Mouse (Mus musculus) limb, embryonic 12.5 days (tissue): ENCODE results near the gene Ccdc171. TPM values are rescaled to one million over a fixed set of nuclear protein-coding genes. Genes with fewer than 3 reads are reported as not detected.

Experiments
- ATAC-seq: fragments of 200-750 bp; cut with Nextera tagmentation; 2 replicates; pipeline ENCODE4 v1.8.0; 2017; ENCODE audit warnings: low read depth, moderate TSS enrichment; ENCODE audit not compliant: insufficient number of reproducible peaks, insufficient read depth, low FRiP score, low TSS enrichment
- H3K27ac ChIP-seq: fragments of 300-500 bp; sonication (generic); 2 replicates; pipeline ENCODE4 v1.5.1; 2016; ENCODE audit warnings: mild to moderate bottlenecking, moderate library complexity
- H3K27me3 ChIP-seq: fragments of 300-500 bp; sonication (generic); 2 replicates; pipeline ENCODE4 v1.6.1; 2016; ENCODE audit warnings: mild to moderate bottlenecking, moderate library complexity
- H3K36me3 ChIP-seq: fragments of 300-500 bp; sonication (generic); 2 replicates; pipeline ENCODE4 v1.6.1; 2016; ENCODE audit warnings: mild to moderate bottlenecking, moderate library complexity
- H3K4me1 ChIP-seq: fragments of 300-500 bp; sonication (generic); replicated peaks from 2 replicates; pipeline ENCODE4 v1.6.1; 2016
- H3K4me2 ChIP-seq: fragments of 300-500 bp; sonication (generic); 2 replicates; pipeline ENCODE4 v1.6.1; 2016; ENCODE audit warnings: mild to moderate bottlenecking, moderate library complexity
- H3K4me3 ChIP-seq: fragments of 300-500 bp; sonication (generic); replicated peaks from 2 replicates; pipeline ENCODE4 v1.5.1; 2016; ENCODE audit warnings: mild to moderate bottlenecking
- H3K9ac ChIP-seq: fragments of 300-500 bp; sonication (generic); replicated peaks from 2 replicates; pipeline ENCODE4 v1.6.1; 2016; ENCODE audit warnings: mild to moderate bottlenecking, moderate library complexity
- H3K9me3 ChIP-seq: fragments of 300-500 bp; sonication (generic); 2 replicates; pipeline ENCODE4 v1.6.1; 2016; ENCODE audit warnings: mild to moderate bottlenecking, moderate library complexity
- WGBS: fragments of 180-500 bp; shearing (Covaris S2); methylation state at CpG from one replicate; pipeline ENCODE4 v1.1.7; 2016; 5-methylcytosine and 5-hydroxymethylcytosine counted together
- polyA plus RNA-seq: library from polyadenylated mRNA; unstranded; fragments of >200 nt; fragmentation: Nextera tagmentation; extraction: Ambion mirVana; gene quantifications from 2 replicates; pipeline ENCODE4 v1.2.1, GENCODE M21; 2016

Gene Ccdc171
- polyA plus RNA-seq, 1 experiment from 2014 or later, result 6.4 TPM

DNA sequence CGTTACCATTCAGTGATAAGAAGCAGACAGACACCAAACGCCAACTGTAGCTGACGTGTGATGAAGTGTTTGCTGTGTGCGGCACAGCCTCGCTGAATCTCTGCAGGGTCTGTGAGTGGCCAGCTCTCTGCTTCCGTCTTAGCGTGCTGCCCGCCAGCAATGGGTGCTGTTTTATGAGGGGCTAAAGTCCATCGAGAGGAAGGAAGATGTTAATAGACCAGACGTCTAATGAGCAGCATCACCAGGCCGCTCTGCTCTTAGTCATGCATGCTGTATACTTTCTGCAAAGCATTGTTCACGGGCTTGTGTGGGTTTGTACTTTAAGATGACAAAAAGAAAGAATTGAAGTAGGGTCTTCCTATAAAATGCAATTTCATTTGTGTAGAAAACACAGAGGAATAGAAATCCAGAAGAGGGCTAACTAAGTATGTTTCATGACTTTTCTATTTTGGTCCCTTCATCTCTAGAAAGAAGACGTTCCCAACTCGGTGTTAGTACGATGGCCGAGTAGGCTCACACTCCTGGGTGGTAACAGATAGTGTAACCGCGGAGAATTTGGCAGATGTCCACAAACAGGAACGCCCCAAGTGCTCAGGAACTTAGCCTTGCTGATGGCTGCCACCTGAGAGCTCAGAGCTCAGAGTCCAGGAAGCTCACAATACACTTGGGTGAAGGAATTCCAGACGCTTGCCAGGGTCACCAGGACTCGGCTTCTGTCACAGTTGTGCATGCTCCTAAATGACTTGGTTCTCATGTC, 273.5 kb downstream of the Ccdc171 start:
- Histone ChIP-seq H3K4me1 (peaks cover 28% of the 10 kb centered on the region), H3K9ac (no peak overlapping the region), H3K9me3 (no peaks in the 10 kb centered on the region), H3K36me3 (no peaks in the 10 kb centered on the region), H3K4me3 (no peak overlapping the region), H3K27me3 (no peaks in the 10 kb centered on the region), H3K27ac (no peak overlapping the region), H3K4me2 (no peak overlapping the region)
- ATAC-seq, result no peak
- 58% methylated on average over 21 of the region's 21 CpGs for WGBS

DNA sequence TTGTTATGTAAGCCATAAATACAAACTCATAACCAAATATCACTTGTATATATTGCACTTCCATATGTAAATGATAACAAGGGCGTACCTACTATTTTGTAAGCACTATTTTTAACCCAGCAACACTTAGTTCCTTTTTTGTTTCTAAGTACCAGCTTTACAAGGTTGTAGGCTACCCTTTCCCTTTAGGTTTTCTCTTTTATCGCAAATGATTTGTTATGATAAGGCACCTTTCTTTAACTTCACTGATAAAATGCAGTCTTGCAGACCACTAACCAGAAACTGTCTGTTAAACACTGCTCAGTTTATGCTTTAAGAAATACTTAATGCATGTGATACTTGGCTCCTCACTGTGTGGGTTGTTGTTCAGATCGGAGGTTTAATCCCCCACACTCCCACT, 275.1 kb downstream of the Ccdc171 start:
- Histone ChIP-seq H3K27me3 (no peaks in the 10 kb centered on the region), H3K9ac (no peak overlapping the region), H3K36me3 (no peaks in the 10 kb centered on the region; the same call in 1 of the 2 replicates), H3K27ac (no peak overlapping the region), H3K4me2 (no peak overlapping the region), H3K4me1 (peaks cover 20% of the 10 kb centered on the region), H3K4me3 (no peak overlapping the region), H3K9me3 (peaks cover 7% of the 10 kb centered on the region)
- 84% methylated on average over 3 of the region's 3 CpGs for WGBS
- ATAC-seq, result no peak

DNA sequence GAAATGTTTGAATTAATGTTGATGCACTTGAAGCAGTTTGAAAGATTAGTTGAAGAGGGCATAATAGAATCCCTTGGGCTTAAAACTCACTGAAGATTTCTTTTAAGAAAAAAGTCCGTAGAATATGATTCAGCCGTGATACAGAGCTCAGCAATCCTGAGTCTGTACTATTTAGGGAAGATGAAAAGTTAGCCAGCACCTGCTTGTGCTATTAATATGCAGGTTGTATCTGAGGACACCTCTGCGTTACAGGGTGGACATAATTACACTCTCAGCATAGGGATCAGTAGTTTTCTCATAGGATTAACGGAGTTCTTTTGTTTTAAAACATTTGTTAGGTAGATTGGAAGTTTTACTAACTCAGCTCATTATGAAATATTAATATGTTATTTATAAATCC, 291.6 kb downstream of the Ccdc171 start:
- Histone ChIP-seq H3K27ac (no peak overlapping the region), H3K36me3 (no peaks in the 10 kb centered on the region), H3K27me3 (no peaks in the 10 kb centered on the region), H3K9me3 (no peaks in the 10 kb centered on the region), H3K4me3 (no peak overlapping the region), H3K4me1 (no peaks in the 10 kb centered on the region), H3K4me2 (no peak overlapping the region), H3K9ac (no peak overlapping the region)
- WGBS, result 85% methylated on average over 4 of the region's 4 CpGs
- no peak for ATAC-seq

DNA sequence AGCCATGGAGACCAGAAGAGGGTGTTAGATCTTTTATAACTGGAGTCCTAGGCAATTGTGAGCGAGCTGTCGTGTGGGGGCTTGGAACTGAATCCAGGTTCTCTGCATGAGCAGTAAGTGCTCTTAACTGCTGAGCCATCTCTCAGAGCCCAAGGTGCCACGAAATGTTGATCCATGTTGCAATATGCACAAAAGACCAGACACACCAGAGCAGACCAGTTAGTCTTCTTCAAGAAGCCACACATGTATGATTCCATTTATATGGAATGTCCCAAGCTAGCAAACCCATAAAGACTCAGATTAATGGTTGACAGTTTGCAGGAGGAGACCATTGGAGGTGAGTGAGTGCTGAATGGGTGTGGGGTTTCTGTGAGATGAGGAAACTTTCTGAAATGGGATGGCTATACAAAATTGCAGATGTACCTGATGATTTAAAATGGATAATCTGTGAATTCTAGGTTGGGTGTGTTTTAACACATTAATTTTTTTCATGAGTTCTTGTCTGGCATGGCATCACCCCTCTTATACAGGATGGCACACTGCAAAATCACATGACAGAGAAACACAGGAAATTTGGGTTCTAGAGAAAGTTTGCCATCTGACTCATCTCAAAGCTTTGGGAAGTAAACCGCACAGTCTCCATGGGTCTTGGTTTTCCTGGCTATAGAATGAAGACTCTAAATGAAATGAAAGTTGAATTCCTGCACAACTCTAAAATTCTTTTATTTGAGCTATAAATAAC, 304.5 kb downstream of the Ccdc171 start:
- no peak overlapping the region for H3K27ac ChIP-seq

DNA sequence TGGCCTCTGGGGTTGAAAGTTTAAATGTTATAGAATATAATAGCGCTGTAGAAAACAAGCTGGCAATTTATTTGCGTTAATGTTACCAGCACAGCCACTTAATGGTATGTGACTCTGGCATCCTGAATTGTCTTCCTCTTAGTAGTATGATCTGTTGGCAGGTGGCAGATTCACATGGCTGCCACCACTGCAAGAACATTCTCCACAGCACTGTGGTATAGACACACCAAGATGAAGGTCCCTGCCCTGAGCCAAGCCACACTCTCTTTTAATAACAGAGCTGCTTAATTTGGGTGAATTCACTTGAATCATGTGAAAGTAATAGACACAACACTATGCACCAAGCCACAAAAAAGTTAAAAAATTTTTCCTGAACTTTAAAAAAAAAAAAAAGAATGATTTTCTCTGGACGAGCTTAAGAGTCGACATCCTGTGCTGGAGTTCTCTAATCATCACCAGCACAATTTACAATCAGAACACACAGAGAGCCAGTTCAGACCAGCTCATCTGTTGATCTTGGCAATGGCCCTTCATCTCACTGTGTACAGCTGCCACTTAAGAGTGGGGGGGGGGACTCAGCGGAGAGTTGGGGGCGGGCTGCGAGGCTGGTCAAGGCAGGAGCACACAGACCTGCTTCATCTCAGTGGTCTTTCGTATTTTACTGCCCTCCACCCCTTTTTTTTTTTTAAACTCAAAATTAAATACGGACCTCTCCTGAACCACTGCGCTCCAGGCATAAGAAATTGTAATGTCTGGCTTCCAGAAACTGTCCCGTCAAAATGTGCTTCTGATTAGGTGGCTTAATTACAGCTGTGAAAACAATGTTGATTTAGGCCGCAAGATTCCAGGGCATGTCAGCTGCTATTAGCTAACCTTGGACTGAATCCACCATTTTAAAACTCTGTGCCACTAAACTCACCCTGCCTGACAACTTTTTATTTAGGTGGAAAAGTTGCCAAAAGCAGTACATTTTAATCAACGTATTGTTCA, 305.8 kb downstream of the Ccdc171 start:
- Histone ChIP-seq H3K9ac (no peak overlapping the region), H3K4me2 (peak overlapping the region; percentile 28; the same call in 1 of the 2 replicates), H3K9me3 (no peaks in the 10 kb centered on the region), H3K4me1 (peaks cover 19% of the 10 kb centered on the region), H3K36me3 (no peaks in the 10 kb centered on the region), H3K27ac (peak overlapping the region; percentile 75), H3K27me3 (no peaks in the 10 kb centered on the region), H3K4me3 (no peak overlapping the region)
- ATAC-seq, result peak; percentile 86
- WGBS, result 11% methylated on average over 13 of the region's 13 CpGs

More for the DNA sequence above, 304.5 kb downstream of the Ccdc171 start:
- no peaks in the 10 kb centered on the region for H3K9me3 ChIP-seq
- WGBS, result 87% methylated on average over 4 of the region's 4 CpGs
- H3K4me2 ChIP-seq, result no peak overlapping the region
- H3K4me1 ChIP-seq, result peaks cover 19% of the 10 kb centered on the region
- H3K36me3 ChIP-seq, result no peaks in the 10 kb centered on the region
- no peak for ATAC-seq
- H3K4me3 ChIP-seq, result no peak overlapping the region
- H3K9ac ChIP-seq, result no peak overlapping the region
- no peaks in the 10 kb centered on the region for H3K27me3 ChIP-seq

DNA sequence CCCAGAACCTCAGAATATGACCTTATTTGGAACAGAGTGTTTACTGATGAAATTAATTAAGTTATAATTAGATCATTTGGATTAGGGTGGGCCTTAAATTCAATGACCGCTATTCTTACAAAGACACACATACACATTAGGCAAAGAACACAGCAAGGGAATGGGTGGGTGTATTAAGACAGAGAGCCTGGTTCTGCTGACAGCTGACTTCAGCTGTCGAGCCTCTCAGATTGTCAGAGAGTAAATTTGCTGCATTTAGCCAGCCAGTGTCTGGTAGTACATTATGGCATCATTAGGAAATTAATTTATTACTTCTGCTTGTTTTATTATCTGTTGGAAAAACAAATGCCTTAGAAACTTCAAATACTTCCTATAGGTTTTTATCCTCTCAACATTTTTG, 313.7 kb downstream of the Ccdc171 start:
- H3K4me3 ChIP-seq, result no peak overlapping the region
- H3K4me1 ChIP-seq, result no peaks in the 10 kb centered on the region
- H3K9me3 ChIP-seq, result no peaks in the 10 kb centered on the region
- H3K36me3 ChIP-seq, result no peaks in the 10 kb centered on the region
- WGBS, result 55% methylated on average over 2 of the region's 2 CpGs
- H3K27ac ChIP-seq, result no peak overlapping the region
- no peaks in the 10 kb centered on the region for H3K27me3 ChIP-seq
- no peak overlapping the region for H3K4me2 ChIP-seq
- H3K9ac ChIP-seq, result no peak overlapping the region
- no peak for ATAC-seq

DNA sequence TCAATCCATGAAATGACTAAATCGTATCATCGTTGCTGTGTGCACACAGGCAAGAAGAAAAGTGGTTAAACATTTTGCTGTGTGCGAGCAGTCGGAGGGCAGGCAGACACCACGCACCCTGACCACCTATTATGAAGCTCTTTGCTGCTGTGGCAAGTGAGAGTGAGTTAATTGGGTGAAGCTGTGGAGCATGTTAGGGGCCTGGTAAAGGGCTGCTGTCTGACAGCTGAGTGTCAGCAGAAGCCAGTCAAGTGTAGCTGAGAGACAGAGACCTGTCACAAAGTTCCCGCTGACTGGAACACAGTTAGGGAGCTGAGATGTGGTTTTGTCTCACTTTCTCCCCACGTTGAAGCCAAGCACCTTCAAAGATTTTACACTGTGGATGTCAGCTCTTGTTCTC, 321.0 kb downstream of the Ccdc171 start:
- no peak for ATAC-seq
- WGBS, result 58% methylated on average over 7 of the region's 7 CpGs

DNA sequence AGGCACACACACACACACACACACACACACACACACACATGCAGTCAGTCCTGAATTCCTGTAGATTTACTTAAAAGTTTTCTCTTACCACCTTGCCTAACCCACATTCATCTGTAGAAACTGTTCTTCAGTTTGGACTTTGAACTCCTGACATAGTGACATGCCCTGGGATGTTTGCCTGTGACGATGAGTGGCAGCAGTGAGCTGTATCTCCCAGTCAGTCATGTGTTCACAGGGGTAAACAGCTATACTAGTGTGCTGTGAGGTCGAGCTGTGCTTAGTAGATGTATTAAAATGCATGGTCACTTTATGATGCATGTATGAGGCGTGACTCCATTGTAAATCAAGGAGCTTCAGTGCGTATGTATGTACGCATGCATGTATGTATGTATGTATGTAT, 328.5 kb downstream of the Ccdc171 start:
- no peak overlapping the region for H3K4me3 ChIP-seq
- no peaks in the 10 kb centered on the region for H3K9me3 ChIP-seq
- no peaks in the 10 kb centered on the region for H3K27me3 ChIP-seq
- H3K4me2 ChIP-seq, result no peak overlapping the region
- H3K4me1 ChIP-seq, result peaks cover 4% of the 10 kb centered on the region; the same call in 1 of the 2 replicates
- no peaks in the 10 kb centered on the region for H3K36me3 ChIP-seq
- H3K9ac ChIP-seq, result no peak overlapping the region
- 89% methylated on average over 5 of the region's 5 CpGs for WGBS
- no peak for ATAC-seq
- no peak overlapping the region for H3K27ac ChIP-seq

More for the DNA sequence above, 321.0 kb downstream of the Ccdc171 start:
- Histone ChIP-seq H3K4me2 (no peak overlapping the region), H3K27me3 (no peaks in the 10 kb centered on the region), H3K9me3 (no peaks in the 10 kb centered on the region), H3K27ac (no peak overlapping the region), H3K4me3 (no peak overlapping the region), H3K9ac (no peak overlapping the region), H3K4me1 (no peaks in the 10 kb centered on the region), H3K36me3 (no peaks in the 10 kb centered on the region)

DNA sequence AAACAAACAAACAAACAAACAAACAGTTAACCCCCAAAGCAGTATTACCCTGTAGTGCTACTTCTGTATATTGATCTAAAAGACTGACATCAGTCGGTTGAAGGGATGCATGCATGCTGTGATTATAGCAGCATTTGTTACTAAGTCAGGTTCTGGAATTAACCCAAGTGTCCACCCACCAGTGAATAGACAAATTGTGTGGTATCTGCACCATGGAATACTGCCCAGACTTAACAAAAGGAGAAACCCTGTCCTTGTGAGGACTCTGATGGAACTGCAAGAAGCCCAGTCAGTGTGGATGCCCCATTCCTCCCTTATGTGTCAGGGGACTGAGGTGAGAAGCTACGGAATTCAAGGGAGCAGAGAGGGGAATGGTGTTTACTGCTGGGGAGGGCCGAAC, 336.4 kb downstream of the Ccdc171 start:
- no peak overlapping the region for H3K9ac ChIP-seq
- no peak overlapping the region for H3K27ac ChIP-seq
- 48% methylated on average over 3 of the region's 3 CpGs for WGBS
- peaks cover 4% of the 10 kb centered on the region; the same call in 1 of the 2 replicates for H3K4me1 ChIP-seq
- H3K9me3 ChIP-seq, result no peaks in the 10 kb centered on the region
- H3K4me2 ChIP-seq, result no peak overlapping the region
- H3K36me3 ChIP-seq, result no peaks in the 10 kb centered on the region
- H3K27me3 ChIP-seq, result no peaks in the 10 kb centered on the region
- H3K4me3 ChIP-seq, result no peak overlapping the region
- ATAC-seq, result no peak

DNA sequence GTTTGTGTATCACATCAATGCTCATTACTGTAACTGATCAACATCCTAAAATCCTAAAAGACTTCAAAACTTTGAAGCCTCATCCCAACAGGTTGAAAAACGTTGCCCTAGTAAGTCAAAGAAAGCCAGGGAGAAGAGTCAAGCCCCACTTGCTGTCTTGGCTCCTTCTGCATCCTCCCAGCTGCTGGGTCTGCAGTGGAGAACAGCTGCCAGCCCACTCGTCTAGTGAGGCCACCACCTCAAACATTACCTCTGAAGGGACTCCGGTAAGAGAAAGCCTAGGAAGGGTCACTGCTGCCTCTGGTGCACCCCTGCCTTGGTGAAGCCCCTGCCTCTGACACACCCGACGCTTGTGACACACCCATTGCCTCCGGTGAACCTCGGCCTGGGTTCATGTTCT, 336.9 kb downstream of the Ccdc171 start:
- whole genome bisulfite sequencing, result 81% methylated on average over 7 of the region's 7 CpGs
- no peak for ATAC-seq
- no peak overlapping the region for H3K27ac ChIP-seq
- H3K9me3 ChIP-seq, result no peaks in the 10 kb centered on the region
- H3K9ac ChIP-seq, result no peak overlapping the region
- peaks cover 4% of the 10 kb centered on the region; the same call in 1 of the 2 replicates for H3K4me1 ChIP-seq
- H3K4me3 ChIP-seq, result no peak overlapping the region
- H3K36me3 ChIP-seq, result no peaks in the 10 kb centered on the region
- H3K4me2 ChIP-seq, result no peak overlapping the region
- no peaks in the 10 kb centered on the region for H3K27me3 ChIP-seq

DNA sequence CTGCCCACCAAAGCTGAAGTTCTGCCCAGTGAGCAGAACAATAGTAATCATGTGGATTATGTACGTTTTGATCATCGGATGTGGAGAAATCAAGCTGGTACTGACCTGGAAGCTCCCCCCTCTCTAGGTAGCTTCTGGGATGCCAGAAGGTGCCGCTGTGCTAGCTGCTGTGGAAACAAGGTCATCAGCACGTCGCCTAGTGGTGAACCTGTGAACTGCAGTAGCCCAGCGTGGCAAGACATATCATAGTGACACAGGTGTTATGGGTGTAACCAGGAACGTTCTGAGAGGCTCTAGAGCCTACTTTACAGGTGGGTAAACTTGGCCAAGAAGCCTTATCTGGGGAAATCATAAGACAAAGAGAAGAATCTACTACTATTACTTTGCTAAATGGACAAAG, 351.3 kb downstream of the Ccdc171 start:
- 56% methylated on average over 7 of the region's 7 CpGs for WGBS
- peaks cover 6% of the 10 kb centered on the region; the same call in 1 of the 2 replicates for H3K27me3 ChIP-seq
- H3K36me3 ChIP-seq, result no peaks in the 10 kb centered on the region
- peaks cover 18% of the 10 kb centered on the region for H3K4me1 ChIP-seq
- no peak overlapping the region for H3K4me3 ChIP-seq
- H3K9me3 ChIP-seq, result no peaks in the 10 kb centered on the region
- H3K9ac ChIP-seq, result no peak overlapping the region
- no peak overlapping the region for H3K4me2 ChIP-seq
- no peak for ATAC-seq
- H3K27ac ChIP-seq, result no peak overlapping the region
